Mouse (Mus musculus) heart, embryonic 14.5 days (tissue): ENCODE data around the gene Tmsb10. TPM values are rescaled to one million over a fixed set of nuclear protein-coding genes. Genes with fewer than 3 reads are reported as not detected.

ENCODE experiments used
- ATAC-seq: fragments of 200-750 bp; cut with Nextera tagmentation; 2 replicates; pipeline ENCODE4 v1.8.0; 2017; ENCODE audit warnings: low read depth, moderate TSS enrichment; ENCODE audit not compliant: insufficient number of reproducible peaks, insufficient read depth, low FRiP score
- H3K27ac ChIP-seq, 2 experiments: fragments of 200-500 bp in 1 of 2; fragments of 300-500 bp in 1 of 2; sonication (generic) in 1 of 2; replicated peaks in 1 of 2; 2 replicates each; pipeline ENCODE4 v1.5.1; 2012 to 2014; ENCODE audit warnings: low read depth in 2 of 2, low read length in 2 of 2, control low read depth in 1 of 2, mild to moderate bottlenecking in 1 of 2, mixed read lengths in 1 of 2; ENCODE audit not compliant: control insufficient read depth in 1 of 2, insufficient read depth in 1 of 2
- H3K27me3 ChIP-seq: fragments of 300-500 bp; sonication (generic); 2 replicates; pipeline ENCODE4 v1.6.1; 2014; ENCODE audit warnings: mild to moderate bottlenecking, low read length, control low read depth; ENCODE audit not compliant: control insufficient read depth, insufficient read depth
- H3K36me3 ChIP-seq: fragments of 300-500 bp; sonication (generic); 2 replicates; pipeline ENCODE4 v1.6.1; 2014; ENCODE audit warnings: mild to moderate bottlenecking, control low read depth, low read length, mixed read lengths; ENCODE audit not compliant: control insufficient read depth, insufficient read depth
- H3K4me1 ChIP-seq, 2 experiments: fragments of 200-500 bp in 1 of 2; fragments of 300-500 bp in 1 of 2; sonication (generic) in 1 of 2; 2 replicates each; pipeline ENCODE4 v1.6.1; 2012 to 2014; ENCODE audit warnings: low read length in 2 of 2, control low read depth in 1 of 2, mixed read lengths in 1 of 2; ENCODE audit not compliant: control insufficient read depth in 2 of 2, insufficient read depth in 2 of 2
- H3K4me2 ChIP-seq: fragments of 300-500 bp; sonication (generic); 2 replicates; pipeline ENCODE4 v1.6.1; 2014; ENCODE audit warnings: mild to moderate bottlenecking, low read length
- H3K4me3 ChIP-seq, 2 experiments: fragments of 200-500 bp in 1 of 2; fragments of 300-500 bp in 1 of 2; sonication (generic) in 1 of 2; 2 replicates each; pipeline ENCODE4 v1.5.1; 2012 to 2014; ENCODE audit warnings: low read length in 2 of 2, mild to moderate bottlenecking in 2 of 2, control low read depth in 1 of 2, low read depth in 1 of 2, moderate library complexity in 1 of 2; ENCODE audit not compliant: control insufficient read depth in 1 of 2, insufficient read depth in 1 of 2
- H3K9ac ChIP-seq: fragments of 300-500 bp; sonication (generic); 2 replicates; pipeline ENCODE4 v1.6.1; 2014; ENCODE audit warnings: mild to moderate bottlenecking, low read length
- H3K9me3 ChIP-seq: fragments of 300-500 bp; sonication (generic); 2 replicates; pipeline ENCODE4 v1.6.1; 2016; ENCODE audit warnings: low read length, control low read depth; ENCODE audit not compliant: control insufficient read depth
- WGBS: fragments of 180-500 bp; shearing (Covaris S2); extraction: QIAGEN DNeasy Blood & Tissue Kit; methylation state at CpG from one replicate; pipeline ENCODE4 v1.1.7; 2014; 5-methylcytosine and 5-hydroxymethylcytosine counted together
- polyA plus RNA-seq: library from polyadenylated mRNA; unstranded; fragments of >200 nt; fragmentation: Nextera tagmentation; extraction: Ambion mirVana; gene quantifications from 2 replicates; pipeline ENCODE4 v1.2.1, GENCODE M21; 2014

The Tmsb10 gene
- polyA plus RNA-seq, 1 experiment from 2014 or later: 1,682 TPM

GRCm38 (mm10) chr6:72956199-72957092 is 2.1 kb downstream of the Tmsb10 start:
- WGBS: 9% methylated on average over 15 of the region's 15 CpGs
- Histone ChIP-seq H3K27me3 (no peaks in the 10 kb centered on the region), H3K9me3 (no peaks in the 10 kb centered on the region), H3K9ac (peak overlapping the region; percentile 92), H3K4me3 (peak overlapping the region; percentile 60 to 76), H3K4me1 (peaks cover 9% of the 10 kb centered on the region in 2 experiments; a peak in 2 of 4 replicates), H3K36me3 (no peaks in the 10 kb centered on the region), H3K27ac (peak overlapping the region; percentile 26 to 30; a peak in 3 of 4 replicates), H3K4me2 (peak overlapping the region; percentile 87)
- ATAC-seq: peak; percentile 44; the same call in 1 of the 2 replicates

DNA sequence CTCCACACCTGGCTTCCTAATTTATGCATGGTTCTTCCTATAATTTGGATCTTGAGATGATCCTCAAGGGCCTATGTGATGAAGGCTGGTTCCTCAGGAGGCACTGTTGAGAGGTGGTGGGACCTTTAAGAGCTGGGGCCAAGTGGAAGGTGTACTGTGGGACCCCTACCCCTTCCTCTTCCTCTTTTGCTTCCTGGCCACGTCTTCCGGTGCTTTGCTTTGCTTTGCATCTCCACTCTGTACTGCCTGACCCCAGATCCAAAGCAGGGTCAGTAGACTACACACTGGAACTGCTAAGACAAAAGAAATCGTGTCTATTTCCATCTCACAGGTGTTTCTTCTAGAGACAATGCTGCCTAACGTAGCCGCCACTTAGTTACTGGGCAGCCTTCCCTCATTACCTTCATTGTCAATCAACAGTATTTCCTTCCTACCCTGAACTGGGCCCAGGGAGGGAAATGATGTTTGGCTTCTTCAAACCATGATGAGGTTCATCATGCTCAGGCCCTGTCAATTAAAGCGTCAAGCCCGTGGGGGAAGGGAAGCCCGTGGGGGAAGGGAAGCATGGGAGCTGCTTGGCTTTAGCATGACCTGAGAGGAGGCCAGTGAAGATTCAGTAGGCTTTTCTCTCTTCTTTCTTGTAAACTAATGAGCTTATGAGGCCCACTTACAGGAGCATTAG is 2.9 kb downstream of the Tmsb10 start:
- H3K4me2 ChIP-seq: peak overlapping the region; percentile 87
- H3K36me3 ChIP-seq: no peaks in the 10 kb centered on the region
- H3K27me3 ChIP-seq: no peaks in the 10 kb centered on the region
- H3K9ac ChIP-seq: no peak overlapping the region
- ATAC-seq: no peak
- WGBS: 57% methylated on average over 8 of the region's 8 CpGs
- no peak overlapping the region for H3K4me3 ChIP-seq
- peaks cover 9% of the 10 kb centered on the region in 2 experiments; a peak in 2 of 4 replicates for H3K4me1 ChIP-seq
- peak overlapping the region in 1 of 2 experiments; percentile 20; a peak in 1 of 4 replicates for H3K27ac ChIP-seq
- no peaks in the 10 kb centered on the region for H3K9me3 ChIP-seq

DNA sequence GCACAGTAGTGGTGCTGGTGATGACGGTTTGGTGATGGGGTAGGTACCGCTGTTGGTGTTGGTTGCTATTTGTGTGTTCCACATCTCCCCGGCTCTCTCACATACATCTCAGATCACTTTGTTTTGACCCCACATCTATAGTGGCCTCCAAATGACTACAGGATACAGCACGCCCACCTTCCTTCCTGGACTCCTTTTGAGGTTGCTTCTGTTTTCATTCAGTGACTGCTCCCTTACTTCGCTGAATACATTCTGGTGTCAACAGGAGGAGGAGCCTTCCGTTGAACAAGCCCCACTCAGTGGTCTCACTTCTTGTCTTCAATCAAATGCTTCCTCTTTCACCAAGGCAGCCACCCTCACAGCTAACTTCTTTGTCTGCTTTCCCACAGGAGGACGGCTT is 3.8 kb downstream of the Tmsb10 start:
- 54% methylated on average over 7 of the region's 7 CpGs for WGBS
- Histone ChIP-seq H3K4me2 (no peak overlapping the region), H3K27ac (peak overlapping the region; percentile 4 to 25; a peak in 2 of 4 replicates), H3K36me3 (no peaks in the 10 kb centered on the region), H3K4me3 (no peak overlapping the region), H3K4me1 (peaks cover 9% of the 10 kb centered on the region in 2 experiments; a peak in 2 of 4 replicates), H3K27me3 (no peaks in the 10 kb centered on the region), H3K9ac (no peak overlapping the region), H3K9me3 (no peaks in the 10 kb centered on the region)
- ATAC-seq: no peak

GRCm38 (mm10) chr6:72952967-72953366 is 5.6 kb downstream of the Tmsb10 start:
- 86% methylated on average over 2 of the region's 2 CpGs for WGBS
- Histone ChIP-seq H3K27me3 (no peaks in the 10 kb centered on the region), H3K9ac (no peak overlapping the region), H3K4me3 (no peak overlapping the region), H3K27ac (no peak overlapping the region), H3K4me2 (no peak overlapping the region), H3K9me3 (no peaks in the 10 kb centered on the region), H3K36me3 (no peaks in the 10 kb centered on the region), H3K4me1 (peaks cover 5 to 9% of the 10 kb centered on the region in 2 experiments; a peak in 2 of 4 replicates)
- no peak for ATAC-seq

DNA sequence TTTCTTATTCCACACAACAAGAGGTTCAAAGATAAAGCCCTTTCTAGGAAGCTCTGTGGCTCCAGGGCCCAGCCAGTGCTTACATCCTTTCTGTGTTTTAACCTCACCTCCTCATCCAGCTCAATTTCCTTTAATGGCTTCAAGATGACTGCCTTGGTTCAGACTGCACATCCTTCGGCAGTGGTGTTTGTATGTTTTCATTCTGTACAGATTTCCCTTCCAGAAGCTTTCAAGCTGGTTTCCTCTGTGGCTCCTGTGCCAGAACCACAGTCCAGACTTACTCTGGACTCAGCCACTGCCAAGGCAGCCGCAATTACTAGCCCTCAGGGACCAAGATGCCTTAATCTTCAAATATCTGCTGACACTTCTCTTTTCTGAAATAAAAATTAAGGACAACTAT is 6.3 kb downstream of the Tmsb10 start:
- H3K4me3 ChIP-seq: no peak overlapping the region
- H3K36me3 ChIP-seq: no peaks in the 10 kb centered on the region
- ATAC-seq: no peak
- H3K27me3 ChIP-seq: no peaks in the 10 kb centered on the region
- H3K4me1 ChIP-seq: peaks cover 5 to 9% of the 10 kb centered on the region in 2 experiments; a peak in 2 of 4 replicates
- no peak overlapping the region for H3K27ac ChIP-seq
- no peak overlapping the region for H3K9ac ChIP-seq
- no peak overlapping the region for H3K4me2 ChIP-seq
- 64% methylated on average over 2 of the region's 2 CpGs for WGBS
- no peaks in the 10 kb centered on the region for H3K9me3 ChIP-seq

GRCm38 (mm10) chr6:72949161-72949756 is 9.3 kb downstream of the Tmsb10 start:
- Histone ChIP-seq H3K36me3 (no peaks in the 10 kb centered on the region), H3K27ac (no peak overlapping the region), H3K27me3 (no peaks in the 10 kb centered on the region), H3K9ac (no peak overlapping the region), H3K4me2 (no peak overlapping the region), H3K9me3 (peaks cover 6% of the 10 kb centered on the region), H3K4me1 (no peaks in the 10 kb centered on the region), H3K4me3 (no peak overlapping the region)
- ATAC-seq: no peak
- WGBS: 87% methylated on average over 9 of the region's 9 CpGs

GRCm38 (mm10) chr6:72948392-72948791 is 10.2 kb downstream of the Tmsb10 start:
- Histone ChIP-seq H3K4me3 (no peak overlapping the region), H3K9me3 (peaks cover 6% of the 10 kb centered on the region), H3K27ac (no peak overlapping the region), H3K27me3 (no peaks in the 10 kb centered on the region), H3K4me1 (no peaks in the 10 kb centered on the region), H3K36me3 (no peaks in the 10 kb centered on the region), H3K9ac (no peak overlapping the region), H3K4me2 (no peak overlapping the region)
- 73% methylated on average over 3 of the region's 3 CpGs for WGBS
- no peak for ATAC-seq
